Mouse (Mus musculus): Measurements from ENCODE around the gene Hist1h2bk. TPM values are rescaled to one million over a fixed set of nuclear protein-coding genes. Genes with fewer than 3 reads are reported as not detected.
A peak's percentile ranks its signal among the peaks of the same experiment; 100 is the strongest.

Gene Hist1h2bk
- total and polyA plus RNA-seq, 3 experiments: 5.7 to 2,495 TPM; not detected in 1

- no peak for DNase-seq (ENCODE audit: low read depth, low spot score)
- peaks cover 0 to 11% of the 10 kb centered on the region in 2 experiments; a peak in 2 of 4 replicates for H3K36me3 ChIP-seq (ENCODE audit: control insufficient read depth in 1 of 2, insufficient read depth in 2 of 2, low read length in 2 of 2)
- TF ChIP-seq ETS1 (IDR thresholded peaks at IDR 0.05; ENCODE audit: low read depth, low read length) (no peak), ZNF384 (IDR thresholded peaks at IDR 0.05; ENCODE audit: low read depth, low read length) (no peak), MYB (IDR thresholded peaks at IDR 0.05; ENCODE audit: low read depth, low read length) (no peak)
- H3K27ac ChIP-seq (ENCODE audit: control insufficient read depth, low read depth, low read length): no peak overlapping the region
- H3K4me3 ChIP-seq (ENCODE audit: control insufficient read depth in 1 of 2, insufficient read depth in 1 of 2, low read depth in 2 of 2, low read length in 2 of 2): peak overlapping the region; percentile 47 to 58
- peaks cover 2 to 6% of the 10 kb centered on the region in 2 experiments; a peak in 3 of 4 replicates for H3K27me3 ChIP-seq (ENCODE audit: control insufficient read depth in 1 of 2, insufficient read depth in 2 of 2, low read length in 2 of 2)
- peaks cover 0 to 16% of the 10 kb centered on the region in 2 experiments; a peak in 1 of 4 replicates for H3K4me1 ChIP-seq (ENCODE audit: control insufficient read depth in 1 of 2, insufficient read depth in 2 of 2, low read length in 2 of 2)
- H3K79me2 ChIP-seq (ENCODE audit: control insufficient read depth, insufficient read depth, low read length, poor library complexity): no peaks in the 10 kb centered on the region
- H3K9ac ChIP-seq (ENCODE audit: control insufficient read depth, low read depth, low read length, poor library complexity, severe bottlenecking): peak overlapping the region; percentile 44
- H3K9me3 ChIP-seq (replicated peaks; ENCODE audit: insufficient read depth, low read length): no peaks in the 10 kb centered on the region
Observed at GRCm38 (mm10) chr13:21996840-21997185, 38.9 kb upstream of the Hist1h2bk start.

DNA sequence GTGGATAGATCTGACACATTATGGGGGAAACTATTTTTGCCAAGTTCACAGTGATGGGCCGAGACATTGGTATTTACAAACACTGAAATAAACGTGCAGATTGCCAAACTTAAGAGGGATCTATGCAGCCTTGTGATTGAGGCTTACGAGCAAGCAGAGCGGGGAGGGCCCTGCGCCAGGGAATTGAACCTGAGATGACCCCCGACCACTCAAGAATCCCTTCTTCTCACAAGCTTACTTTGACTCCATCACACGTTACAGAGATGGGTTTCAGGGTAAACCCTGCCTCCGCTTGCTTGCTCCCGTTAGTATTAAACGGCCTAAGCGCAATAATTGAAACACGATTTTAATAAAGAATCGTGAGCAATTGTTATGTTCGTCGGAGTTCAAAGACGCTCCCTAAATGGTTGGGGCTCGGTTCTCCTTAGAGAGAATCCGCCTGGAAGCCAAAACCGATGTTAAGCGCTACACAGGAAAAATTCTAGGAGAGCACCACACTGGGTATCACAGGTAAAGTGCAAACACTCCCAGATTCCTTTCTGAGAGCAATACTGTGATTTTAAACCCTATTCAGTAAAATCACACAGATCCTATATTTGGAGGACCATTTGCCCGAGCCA is 38.4 kb upstream of the Hist1h2bk start:
- H3K36me3 ChIP-seq (ENCODE audit: control insufficient read depth in 1 of 2, insufficient read depth in 2 of 2, low read length in 2 of 2): peaks cover 0 to 14% of the 10 kb centered on the region in 2 experiments; a peak in 2 of 4 replicates
- peak overlapping the region; percentile 47 to 58 for H3K4me3 ChIP-seq (ENCODE audit: control insufficient read depth in 1 of 2, insufficient read depth in 1 of 2, low read depth in 2 of 2, low read length in 2 of 2)
- DNase-seq (ENCODE audit: low read depth, low spot score): no peak
- peaks cover 2 to 6% of the 10 kb centered on the region in 2 experiments; a peak in 3 of 4 replicates for H3K27me3 ChIP-seq (ENCODE audit: control insufficient read depth in 1 of 2, insufficient read depth in 2 of 2, low read length in 2 of 2)
- no peak for TF ChIP-seq TBP (IDR thresholded peaks at IDR 0.05; ENCODE audit: low read depth, low read length)
- no peak for TF ChIP-seq SMC3 (IDR thresholded peaks at IDR 0.05; ENCODE audit: low read depth, low read length)
- TF ChIP-seq RCOR1 (IDR thresholded peaks at IDR 0.05; ENCODE audit: low read depth, low read length): no peak
- H3K27ac ChIP-seq (ENCODE audit: control insufficient read depth, low read depth, low read length): no peak overlapping the region
- peak overlapping the region; percentile 44; the same call in 1 of the 2 replicates for H3K9ac ChIP-seq (ENCODE audit: control insufficient read depth, low read depth, low read length, poor library complexity, severe bottlenecking)
- no peaks in the 10 kb centered on the region for H3K79me2 ChIP-seq (ENCODE audit: control insufficient read depth, insufficient read depth, low read length, poor library complexity)
- H3K9me3 ChIP-seq (replicated peaks; ENCODE audit: insufficient read depth, low read length): no peaks in the 10 kb centered on the region
- peaks cover 0 to 20% of the 10 kb centered on the region in 2 experiments; a peak in 1 of 4 replicates for H3K4me1 ChIP-seq (ENCODE audit: control insufficient read depth in 1 of 2, insufficient read depth in 2 of 2, low read length in 2 of 2)

- H3K27me3 ChIP-seq (ENCODE audit: control insufficient read depth in 1 of 2, insufficient read depth in 2 of 2, low read length in 2 of 2): peaks cover 2 to 6% of the 10 kb centered on the region in 2 experiments; a peak in 3 of 4 replicates
- H3K9me3 ChIP-seq (replicated peaks; ENCODE audit: insufficient read depth, low read length): no peaks in the 10 kb centered on the region
- DNase-seq (ENCODE audit: low read depth, low spot score): no peak
Observed at GRCm38 (mm10) chr13:21997821-21998220, 37.8 kb upstream of the Hist1h2bk start.

More at GRCm38 (mm10) chr13:21997821-21998220, 37.8 kb upstream of the Hist1h2bk start:
- H3K79me2 ChIP-seq (ENCODE audit: control insufficient read depth, insufficient read depth, low read length, poor library complexity): no peaks in the 10 kb centered on the region
- H3K4me3 ChIP-seq (ENCODE audit: control insufficient read depth in 1 of 2, insufficient read depth in 1 of 2, low read depth in 2 of 2, low read length in 2 of 2): no peak overlapping the region; a peak in 1 of 4 replicates
- H3K36me3 ChIP-seq (ENCODE audit: control insufficient read depth in 1 of 2, insufficient read depth in 2 of 2, low read length in 2 of 2): peaks cover 0 to 16% of the 10 kb centered on the region in 2 experiments; a peak in 2 of 4 replicates
- peaks cover 0 to 23% of the 10 kb centered on the region in 2 experiments; a peak in 1 of 4 replicates for H3K4me1 ChIP-seq (ENCODE audit: control insufficient read depth in 1 of 2, insufficient read depth in 2 of 2, low read length in 2 of 2)
- TF ChIP-seq TCF12 (IDR thresholded peaks at IDR 0.05; ENCODE audit: low read depth, low read length) (no peak), GABPA (IDR thresholded peaks at IDR 0.05; ENCODE audit: low read depth, low read length) (no peak), ZC3H11A (IDR thresholded peaks at IDR 0.05; ENCODE audit: low read depth, low read length) (no peak), ZMIZ1 (IDR thresholded peaks at IDR 0.05; ENCODE audit: low read depth, low read length) (no peak), USF1 (IDR thresholded peaks at IDR 0.05; ENCODE audit: low read depth, low read length) (no peak), MAZ (IDR thresholded peaks at IDR 0.05; ENCODE audit: low read depth, low read length) (no peak), USF2 (IDR thresholded peaks at IDR 0.05; ENCODE audit: borderline replicate concordance in 1 of 2, insufficient read depth in 1 of 2, low read depth in 1 of 2, low read length in 2 of 2) (no peak), MXI1 (IDR thresholded peaks at IDR 0.05; ENCODE audit: low read depth, low read length) (no peak), ELF1 (IDR thresholded peaks at IDR 0.05; ENCODE audit: low read depth, low read length) (no peak), RAD21 (IDR thresholded peaks at IDR 0.05; ENCODE audit: low read depth, low read length) (no peak), MEF2A (IDR thresholded peaks at IDR 0.05; ENCODE audit: extremely low read depth, insufficient replicate concordance, low read depth, low read length, poor library complexity, severe bottlenecking) (no peak), POLR2AphosphoS2 (IDR thresholded peaks at IDR 0.05; ENCODE audit: low read length) (no peak), POLR2AphosphoS5 (IDR thresholded peaks at IDR 0.05; ENCODE audit: borderline replicate concordance, low read depth, low read length) (no peak), ETS1 (IDR thresholded peaks at IDR 0.05; ENCODE audit: low read depth, low read length) (no peak), TAL1 (IDR thresholded peaks at IDR 0.05; ENCODE audit: low read length) (no peak), ZKSCAN1 (IDR thresholded peaks at IDR 0.05; ENCODE audit: low read depth, low read length) (no peak), CHD2 (IDR thresholded peaks at IDR 0.05; ENCODE audit: low read length) (no peak)
- no peak overlapping the region for H3K27ac ChIP-seq (ENCODE audit: control insufficient read depth, low read depth, low read length)
- no peak overlapping the region for H3K9ac ChIP-seq (ENCODE audit: control insufficient read depth, low read depth, low read length, poor library complexity, severe bottlenecking)

Measured in MEL (cell line).